Mouse (Mus musculus) forebrain, postnatal 0 days (tissue): ENCODE data around the gene Olfr1008. TPM values are rescaled to one million over a fixed set of nuclear protein-coding genes. Genes with fewer than 3 reads are reported as not detected.

Source experiments
- ATAC-seq: fragments of 200-750 bp; cut with Nextera tagmentation; 2 replicates; pipeline ENCODE4 v1.8.0; 2017; ENCODE audit warnings: mild to moderate bottlenecking, moderate library complexity
- DNase-seq: peaks from one replicate; pipeline ENCODE4 v3.0.0-alpha.2; 2015
- H3K27ac ChIP-seq: fragments of 300-500 bp; sonication (generic); 2 replicates; pipeline ENCODE4 v1.5.1; 2014; ENCODE audit warnings: low read depth, mild to moderate bottlenecking, antibody characterized with exemption, low read length, moderate library complexity, mixed read lengths
- H3K27me3 ChIP-seq: fragments of 300-500 bp; sonication (generic); 2 replicates; pipeline ENCODE4 v1.6.1; 2014; ENCODE audit warnings: mild to moderate bottlenecking, low read length, mixed read lengths; ENCODE audit not compliant: insufficient read depth
- H3K36me3 ChIP-seq: fragments of 300-500 bp; sonication (generic); 2 replicates; pipeline ENCODE4 v1.6.1; 2014; ENCODE audit warnings: mild to moderate bottlenecking, moderate library complexity; ENCODE audit not compliant: insufficient read depth
- H3K4me1 ChIP-seq: fragments of 300-500 bp; sonication (generic); 2 replicates; pipeline ENCODE4 v1.6.1; 2014; ENCODE audit warnings: antibody characterized with exemption; ENCODE audit not compliant: insufficient read depth
- H3K4me2 ChIP-seq: fragments of 300-500 bp; sonication (generic); 2 replicates; pipeline ENCODE4 v1.6.1; 2014; ENCODE audit warnings: low read depth, mild to moderate bottlenecking, moderate library complexity
- H3K4me3 ChIP-seq: fragments of 300-500 bp; sonication (generic); 2 replicates; pipeline ENCODE4 v1.5.1; 2014; ENCODE audit warnings: low read depth, low read length, mixed read lengths
- H3K9ac ChIP-seq: fragments of 300-500 bp; sonication (generic); 2 replicates; pipeline ENCODE4 v1.6.1; 2014; ENCODE audit warnings: mild to moderate bottlenecking
- H3K9me3 ChIP-seq: fragments of 300-500 bp; sonication (generic); 2 replicates; pipeline ENCODE4 v1.6.1; 2016; ENCODE audit warnings: low read length
- CTCF ChIP-seq: sonication (generic); IDR thresholded peaks from 2 replicates; pipeline ENCODE4 v1.5.1; 2016; ENCODE audit warnings: antibody characterized with exemption, control low read depth, low read depth
- WGBS: fragments of 180-500 bp; shearing (Covaris S2); extraction: QIAGEN DNeasy Blood & Tissue Kit; methylation state at CpG from one replicate; pipeline ENCODE4 v1.1.7; 2014; 5-methylcytosine and 5-hydroxymethylcytosine counted together
- polyA plus RNA-seq: library from polyadenylated mRNA; unstranded; fragments of >200 nt; fragmentation: Nextera tagmentation; extraction: Ambion mirVana; gene quantifications from 2 replicates; pipeline ENCODE4 v1.2.1, GENCODE M21; 2015
- total RNA-seq: library from RNA; depleted of rRNA; stranded (reverse); fragments of >200 nt; gene quantifications from 2 replicates; pipeline ENCODE4 v1.2.3, GENCODE M21; 2014; rRNA removed

Gene Olfr1008
- total and polyA plus RNA-seq, 2 experiments from 2014 or later, result not detected

GRCm38 (mm10) chr2:85725793-85726192 is 36.6 kb downstream of the Olfr1008 start:
- no peak overlapping the region for H3K4me3 ChIP-seq
- H3K4me1 ChIP-seq, result no peaks in the 10 kb centered on the region
- 15% methylated on average over 3 of the region's 3 CpGs for WGBS
- H3K4me2 ChIP-seq, result no peak overlapping the region
- H3K36me3 ChIP-seq, result no peaks in the 10 kb centered on the region
- DNase-seq (peak; percentile 79), ATAC-seq (peak; percentile 67; the same call in 1 of the 2 replicates)
- no peak overlapping the region for H3K9ac ChIP-seq
- H3K27me3 ChIP-seq, result no peaks in the 10 kb centered on the region
- no peak overlapping the region for H3K27ac ChIP-seq
- no peaks in the 10 kb centered on the region for H3K9me3 ChIP-seq
- peak; percentile 81 for TF ChIP-seq CTCF

Other genes starting within 250 kb of the Olfr1008 start
- gene Olfr995, start 245.8 kb upstream of the Olfr1008 start, total RNA-seq, result not detected in 2 replicates
- gene Olfr995, start 245.8 kb upstream of the Olfr1008 start, polyA plus RNA-seq, result not detected in 2 replicates
- gene 4833423E24Rik, start 170.4 kb upstream of the Olfr1008 start, total RNA-seq, result 0.52 and 0.62 TPM in 2 replicates
- 0.16 and 0.39 TPM in 2 replicates for gene 4833423E24Rik, start 170.4 kb upstream of the Olfr1008 start, polyA plus RNA-seq
- not detected in 2 replicates for gene Olfr996, start 110.2 kb upstream of the Olfr1008 start, total RNA-seq
- not detected in 2 replicates for gene Olfr996, start 110.2 kb upstream of the Olfr1008 start, polyA plus RNA-seq
- gene Olfr998, start 100.5 kb upstream of the Olfr1008 start, total RNA-seq, result not detected in 2 replicates
- not detected in 2 replicates for gene Olfr998, start 100.5 kb upstream of the Olfr1008 start, polyA plus RNA-seq
- not detected in 2 replicates for gene Olfr1000, start 77.5 kb upstream of the Olfr1008 start, total RNA-seq
- gene Olfr1000, start 77.5 kb upstream of the Olfr1008 start, polyA plus RNA-seq, result not detected in 2 replicates
- not detected in 2 replicates for gene Olfr1002, start 38.7 kb upstream of the Olfr1008 start, total RNA-seq
- gene Olfr1002, start 38.7 kb upstream of the Olfr1008 start, polyA plus RNA-seq, result not detected in 2 replicates
- gene Olfr154, start 25.0 kb upstream of the Olfr1008 start, total RNA-seq, result not detected in 2 replicates
- gene Olfr154, start 25.0 kb upstream of the Olfr1008 start, polyA plus RNA-seq, result not detected in 2 replicates
- not detected in 2 replicates for gene Olfr1006, start 10.7 kb upstream of the Olfr1008 start, total RNA-seq
- not detected in 2 replicates for gene Olfr1006, start 10.7 kb upstream of the Olfr1008 start, polyA plus RNA-seq
- not detected in 2 replicates for gene Olfr1009, start 26.0 kb downstream of the Olfr1008 start, total RNA-seq
- gene Olfr1009, start 26.0 kb downstream of the Olfr1008 start, polyA plus RNA-seq, result not detected in 2 replicates
- not detected in 2 replicates for gene Olfr1012, start 73.3 kb downstream of the Olfr1008 start, total RNA-seq
- not detected in 2 replicates for gene Olfr1012, start 73.3 kb downstream of the Olfr1008 start, polyA plus RNA-seq
- gene Olfr1013, start 77.7 kb downstream of the Olfr1008 start, total RNA-seq, result not detected in 2 replicates
- not detected in 2 replicates for gene Olfr1013, start 77.7 kb downstream of the Olfr1008 start, polyA plus RNA-seq
- not detected in 2 replicates for gene Olfr1014, start 83.3 kb downstream of the Olfr1008 start, total RNA-seq
- gene Olfr1014, start 83.3 kb downstream of the Olfr1008 start, polyA plus RNA-seq, result not detected in 2 replicates
- 0.08 TPM in 1 of 2 replicates, not detected in the other for gene Olfr1015, start 92.6 kb downstream of the Olfr1008 start, total RNA-seq
- not detected in 2 replicates for gene Olfr1015, start 92.6 kb downstream of the Olfr1008 start, polyA plus RNA-seq
- gene Olfr1016, start 113.1 kb downstream of the Olfr1008 start, total RNA-seq, result not detected in 2 replicates
- not detected in 2 replicates for gene Olfr1016, start 113.1 kb downstream of the Olfr1008 start, polyA plus RNA-seq
- not detected in 2 replicates for gene Olfr1018, start 129.0 kb downstream of the Olfr1008 start, total RNA-seq
- not detected in 2 replicates for gene Olfr1018, start 129.0 kb downstream of the Olfr1008 start, polyA plus RNA-seq
- 0.08 TPM in 1 of 2 replicates, not detected in the other for gene Olfr1019, start 156.1 kb downstream of the Olfr1008 start, total RNA-seq
- not detected in 2 replicates for gene Olfr1019, start 156.1 kb downstream of the Olfr1008 start, polyA plus RNA-seq
- not detected in 2 replicates for gene Olfr1020, start 157.6 kb downstream of the Olfr1008 start, total RNA-seq
- not detected in 2 replicates for gene Olfr1020, start 157.6 kb downstream of the Olfr1008 start, polyA plus RNA-seq
- not detected in 2 replicates for gene Olfr1022, start 179.2 kb downstream of the Olfr1008 start, total RNA-seq
- not detected in 2 replicates for gene Olfr1022, start 179.2 kb downstream of the Olfr1008 start, polyA plus RNA-seq
- gene Olfr1023, start 196.2 kb downstream of the Olfr1008 start, total RNA-seq, result not detected in 2 replicates
- gene Olfr1023, start 196.2 kb downstream of the Olfr1008 start, polyA plus RNA-seq, result not detected in 2 replicates
- not detected in 2 replicates for gene Olfr1024, start 215.6 kb downstream of the Olfr1008 start, total RNA-seq
- gene Olfr1024, start 215.6 kb downstream of the Olfr1008 start, polyA plus RNA-seq, result not detected in 2 replicates
- gene Olfr1025-ps1, start 225.8 kb downstream of the Olfr1008 start, total RNA-seq, result not detected in 2 replicates
- not detected in 2 replicates for gene Olfr1025-ps1, start 225.8 kb downstream of the Olfr1008 start, polyA plus RNA-seq
- gene Olfr1026, start 232.1 kb downstream of the Olfr1008 start, total RNA-seq, result not detected in 2 replicates
- gene Olfr1026, start 232.1 kb downstream of the Olfr1008 start, polyA plus RNA-seq, result not detected in 2 replicates